Mouse (Mus musculus) liver, adult 2 months (tissue): ENCODE results near the gene Sipa1l2. TPM values are rescaled to one million over a fixed set of nuclear protein-coding genes. Genes with fewer than 3 reads are reported as not detected.

Source experiments
- DNase-seq: peaks from one replicate; pipeline ENCODE4 v3.0.0-alpha.2; 2011; ENCODE audit warnings: low read depth, low spot score; ENCODE audit errors: extremely low read depth
- H3K27ac ChIP-seq: fragments of 200-500 bp; replicated peaks from 2 replicates; pipeline ENCODE4 v1.5.1; 2012; ENCODE audit warnings: low read depth, mild to moderate bottlenecking, control low read depth, inconsistent platforms, low read length; ENCODE audit not compliant: insufficient read depth
- H3K27me3 ChIP-seq: fragments of 200-500 bp; 2 replicates; pipeline ENCODE4 v1.6.1; 2012; ENCODE audit warnings: mild to moderate bottlenecking, moderate library complexity, low read length, inconsistent platforms; ENCODE audit not compliant: control insufficient read depth, insufficient read depth
- H3K36me3 ChIP-seq: fragments of 200-500 bp; 2 replicates; pipeline ENCODE4 v1.6.1; 2012; ENCODE audit warnings: low read length, inconsistent platforms; ENCODE audit not compliant: control insufficient read depth, insufficient read depth
- H3K4me1 ChIP-seq: fragments of 200-500 bp; 2 replicates; pipeline ENCODE4 v1.6.1; 2011; ENCODE audit warnings: low read length; ENCODE audit not compliant: control insufficient read depth, insufficient read depth
- H3K4me3 ChIP-seq: fragments of 200-500 bp; 2 replicates; pipeline ENCODE4 v1.5.1; 2011; ENCODE audit warnings: low read depth, mild to moderate bottlenecking, control low read depth, low read length, moderate library complexity; ENCODE audit not compliant: insufficient read depth
- H3K79me2 ChIP-seq: fragments of 200-500 bp; 2 replicates; pipeline ENCODE4 v1.6.1; 2012; ENCODE audit warnings: inconsistent platforms, mild to moderate bottlenecking, low read length, moderate library complexity; ENCODE audit not compliant: control insufficient read depth, insufficient read depth
- H3K9ac ChIP-seq: fragments of 200-500 bp; 2 replicates; pipeline ENCODE4 v1.6.1; 2012; ENCODE audit warnings: low read depth, mild to moderate bottlenecking, control low read depth, inconsistent platforms, low read length
- CTCF ChIP-seq: fragments of 200-500 bp; IDR thresholded peaks from 2 replicates; pipeline ENCODE4 v1.5.1; 2011; ENCODE audit warnings: low read depth, low read length, control low read depth
- POLR2A ChIP-seq: fragments of 200-500 bp; IDR thresholded peaks from 2 replicates; pipeline ENCODE4 v1.6.1; 2011; ENCODE audit warnings: low read length, control low read depth; ENCODE audit not compliant: insufficient read depth; ENCODE audit errors: extremely low read depth
- WGBS: fragments of 180-500 bp; shearing (Covaris S2); methylation state at CpG from one replicate; pipeline ENCODE4 v1.1.7; 2018; 5-methylcytosine and 5-hydroxymethylcytosine counted together
- polyA plus RNA-seq: library from polyadenylated mRNA; depleted of rRNA; stranded (reverse); fragments of >200 nt; gene quantifications from 2 replicates; pipeline ENCODE4 v1.2.3, GENCODE M21; 2012
- total RNA-seq: library from RNA; depleted of rRNA; stranded (reverse); fragments of >200 nt; gene quantifications from 2 replicates; pipeline ENCODE4 v1.2.3, GENCODE M21; 2014

Sipa1l2 gene
- total and polyA plus RNA-seq, 2 experiments, result 1.5 to 2.5 TPM

GRCm38 (mm10) chr8:125471374-125471773, 98.2 kb downstream of the Sipa1l2 start:
- H3K79me2 ChIP-seq, result no peaks in the 10 kb centered on the region
- peaks cover 11% of the 10 kb centered on the region for H3K4me1 ChIP-seq
- peak; percentile 79 for DNase-seq
- WGBS, result 73% methylated on average over 9 of the region's 9 CpGs
- TF ChIP-seq CTCF (no peak), POLR2A (no peak)
- no peaks in the 10 kb centered on the region for H3K27me3 ChIP-seq
- no peaks in the 10 kb centered on the region for H3K36me3 ChIP-seq
- no peak overlapping the region for H3K27ac ChIP-seq
- no peak overlapping the region for H3K9ac ChIP-seq
- no peak overlapping the region for H3K4me3 ChIP-seq

GRCm38 (mm10) chr8:125465156-125465821, 104.3 kb downstream of the Sipa1l2 start:
- Histone ChIP-seq H3K9ac (no peak overlapping the region), H3K27me3 (no peaks in the 10 kb centered on the region), H3K79me2 (no peaks in the 10 kb centered on the region), H3K27ac (no peak overlapping the region), H3K36me3 (no peaks in the 10 kb centered on the region), H3K4me1 (no peaks in the 10 kb centered on the region), H3K4me3 (no peak overlapping the region)
- DNase-seq, result no peak
- TF ChIP-seq CTCF (no peak), POLR2A (no peak)
- 84% methylated on average over 6 of the region's 6 CpGs for whole genome bisulfite sequencing

GRCm38 (mm10) chr8:125462901-125463300, 106.7 kb downstream of the Sipa1l2 start:
- Histone ChIP-seq H3K9ac (no peak overlapping the region), H3K36me3 (no peaks in the 10 kb centered on the region), H3K4me3 (no peak overlapping the region), H3K4me1 (no peaks in the 10 kb centered on the region), H3K27ac (no peak overlapping the region), H3K79me2 (no peaks in the 10 kb centered on the region), H3K27me3 (no peaks in the 10 kb centered on the region)
- 97% methylated on average over 7 of the region's 7 CpGs for WGBS
- no peak for DNase-seq
- TF ChIP-seq CTCF (no peak), POLR2A (no peak)

GRCm38 (mm10) chr8:125461504-125461903, 108.1 kb downstream of the Sipa1l2 start:
- peak; percentile 14 for DNase-seq
- WGBS, result 95% methylated on average over 1 of the region's 1 CpGs
- Histone ChIP-seq H3K4me3 (no peak overlapping the region), H3K27ac (no peak overlapping the region), H3K36me3 (no peaks in the 10 kb centered on the region), H3K4me1 (no peaks in the 10 kb centered on the region), H3K79me2 (no peaks in the 10 kb centered on the region), H3K27me3 (no peaks in the 10 kb centered on the region), H3K9ac (no peak overlapping the region)
- TF ChIP-seq POLR2A (no peak), CTCF (no peak)

GRCm38 (mm10) chr8:125460602-125461001, 109.0 kb downstream of the Sipa1l2 start:
- H3K27ac ChIP-seq, result no peak overlapping the region
- TF ChIP-seq POLR2A (no peak), CTCF (no peak)
- H3K27me3 ChIP-seq, result no peaks in the 10 kb centered on the region
- no peak for DNase-seq
- no peak overlapping the region for H3K9ac ChIP-seq
- no peaks in the 10 kb centered on the region for H3K36me3 ChIP-seq
- 90% methylated on average over 6 of the region's 6 CpGs for WGBS
- H3K4me1 ChIP-seq, result no peaks in the 10 kb centered on the region
- no peak overlapping the region for H3K4me3 ChIP-seq
- H3K79me2 ChIP-seq, result no peaks in the 10 kb centered on the region

- Histone ChIP-seq H3K27ac (no peak overlapping the region), H3K4me1 (peaks cover 3% of the 10 kb centered on the region; the same call in 1 of the 2 replicates), H3K36me3 (no peaks in the 10 kb centered on the region), H3K27me3 (no peaks in the 10 kb centered on the region), H3K4me3 (no peak overlapping the region), H3K9ac (no peak overlapping the region), H3K79me2 (no peaks in the 10 kb centered on the region)
- WGBS, result 87% methylated on average over 6 of the region's 6 CpGs
- TF ChIP-seq POLR2A (no peak), CTCF (no peak)
- DNase-seq, result no peak
Measured at GRCm38 (mm10) chr8:125449048-125449447, 120.6 kb downstream of the Sipa1l2 start.
